Mouse (Mus musculus): Measurements from ENCODE around the gene Hint3. TPM values are rescaled to one million over a fixed set of nuclear protein-coding genes. Genes with fewer than 3 reads are reported as not detected.

Hint3 gene
- total RNA-seq (2023): 10 to 100 TPM; 21.3 to 31.2 TPM

DNA sequence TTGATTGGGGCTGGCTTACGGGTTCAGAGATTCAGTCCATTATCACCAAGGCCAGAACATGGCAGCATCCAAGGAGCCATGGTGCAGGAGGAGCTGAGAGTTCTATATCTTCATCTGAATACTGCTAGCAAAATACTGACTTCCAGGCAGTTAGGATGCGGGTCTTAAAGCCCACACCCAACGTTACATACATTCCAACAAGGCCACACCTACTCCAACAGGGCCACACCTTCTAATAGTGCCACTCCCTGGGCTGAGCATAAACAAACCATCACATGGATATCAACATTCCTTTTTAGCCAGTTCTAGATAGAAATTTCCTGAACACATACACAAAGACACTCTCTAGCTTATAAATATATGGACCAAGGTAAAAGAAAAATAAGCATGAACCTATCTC is at the start of gene Hint3:
TSS of gene Hint3 (minus strand) at position 120 of the 400 bp plus-strand sequence.

DNA sequence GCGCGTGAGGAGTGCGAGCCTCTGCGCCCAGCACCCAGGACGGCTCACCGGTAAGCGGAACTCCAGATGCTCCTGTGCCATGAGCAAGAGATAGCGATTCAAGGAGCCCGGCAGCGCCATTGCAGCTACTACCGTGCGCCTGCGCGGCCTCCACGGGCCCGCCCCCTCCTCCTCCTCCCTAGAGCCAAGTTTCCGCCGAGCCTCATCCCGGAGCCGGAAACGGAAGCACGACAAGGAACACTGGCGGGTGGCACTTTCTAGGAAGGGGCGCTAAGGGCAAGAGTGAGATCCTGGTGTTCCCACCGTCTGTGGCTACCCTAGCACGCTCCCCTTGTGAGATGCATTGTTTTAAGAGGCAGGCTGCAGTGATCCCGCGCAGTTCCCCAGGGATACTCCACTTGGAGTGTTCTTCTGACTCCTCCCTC is 28.9 kb downstream of the Hint3 start, which contains the start of gene Trmt11:
TSS of gene Trmt11 (minus strand) at position 208 of the 425 bp plus-strand sequence.

Other genes starting within 250 kb of the Hint3 start
- gene Trmt11, start 28.9 kb downstream of the Hint3 start, total RNA-seq (2023): 10 to 100 TPM; 19.2 to 20.4 TPM
- gene Ncoa7, start 173.7 kb upstream of the Hint3 start, total RNA-seq (2023): 10 to 100 TPM; 20.5 to 24.8 TPM
- gene Hey2, start 213.2 kb upstream of the Hint3 start, total RNA-seq (2023): not detected